Mouse (Mus musculus): ENCODE results near the gene Primpol. TPM values are rescaled to one million over a fixed set of nuclear protein-coding genes. Genes with fewer than 3 reads are reported as not detected.

Gene Primpol
- polyA plus RNA-seq, 1 experiment from 2014 or later = 4.2 TPM

DNA sequence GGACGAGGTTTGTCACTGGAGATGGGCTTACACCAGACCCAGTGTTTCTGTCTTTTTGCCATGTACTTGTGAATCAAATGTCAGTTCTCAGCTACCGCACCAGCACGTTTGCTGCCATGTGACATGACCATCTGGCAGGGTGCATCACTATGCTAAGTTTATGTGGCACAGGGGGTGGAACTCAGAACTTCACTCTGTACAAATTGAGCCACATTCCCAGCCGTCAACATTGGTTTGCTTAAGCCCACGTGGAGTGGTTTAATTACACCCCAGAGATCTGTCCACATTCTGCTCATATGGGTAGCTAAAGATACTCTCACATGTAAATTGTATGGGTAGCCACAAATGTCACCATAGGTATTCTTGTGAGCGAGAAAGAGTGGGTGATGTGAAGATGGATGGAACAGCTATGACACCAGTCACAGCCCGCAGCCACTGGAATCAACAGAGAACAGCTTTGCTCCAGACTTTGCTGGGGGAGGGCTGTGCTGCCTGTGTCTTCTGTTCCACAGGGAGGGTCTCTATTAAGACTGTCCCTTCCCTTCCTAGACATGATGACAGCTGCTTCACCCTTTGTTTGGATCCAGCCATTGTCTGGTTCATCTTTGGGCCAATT lies 50.0 kb downstream of the Primpol start:
- H3K4me3 ChIP-seq (ENCODE audit: low read depth, low read length) = no peak overlapping the region
- H3K27ac ChIP-seq (ENCODE audit: low read depth) = no peak overlapping the region
- no peaks in the 10 kb centered on the region for H3K9me3 ChIP-seq (ENCODE audit: low read length)
- no peaks in the 10 kb centered on the region for H3K4me1 ChIP-seq (ENCODE audit: insufficient read depth)
- DNase-seq = no peak
- H3K27me3 ChIP-seq (ENCODE audit: insufficient read depth, low read length) = no peaks in the 10 kb centered on the region
- no peak for TF ChIP-seq EP300 (IDR thresholded peaks at IDR 0.05; ENCODE audit: low read depth)
- no peak for TF ChIP-seq CTCF (IDR thresholded peaks at IDR 0.05; ENCODE audit: low read depth)
- H3K36me3 ChIP-seq (replicated peaks; ENCODE audit: insufficient read depth, low read length) = peaks cover 27% of the 10 kb centered on the region
- no peak overlapping the region for H3K9ac ChIP-seq (replicated peaks)
- H3K4me2 ChIP-seq (ENCODE audit: low read depth, low read length) = no peak overlapping the region
- ATAC-seq = no peak
- WGBS (ENCODE audit: insufficient replicate concordance) = 86% methylated on average over 7 of the region's 7 CpGs

DNA sequence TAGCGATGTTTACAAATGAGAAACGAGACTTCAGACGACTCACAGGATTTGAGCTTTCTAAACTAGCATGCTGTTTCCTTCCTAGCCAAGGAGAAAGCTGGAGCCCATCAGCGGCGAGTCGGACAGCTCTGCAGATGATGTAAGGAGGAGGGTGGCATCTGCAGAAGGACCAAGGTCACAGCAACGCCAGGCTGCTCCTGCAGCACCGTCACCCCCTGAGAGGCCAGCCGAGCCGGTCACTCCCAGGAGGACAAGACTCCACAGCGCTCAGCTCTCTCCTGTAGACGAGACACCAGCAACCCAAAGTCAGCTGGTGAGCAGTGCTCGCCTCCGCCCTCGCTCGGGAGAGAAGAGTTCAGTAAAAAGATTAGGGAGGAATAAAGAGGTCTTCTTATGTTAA lies 54.7 kb downstream of the Primpol start:
- WGBS (ENCODE audit: insufficient replicate concordance) = 90% methylated on average over 16 of the region's 16 CpGs

DNA sequence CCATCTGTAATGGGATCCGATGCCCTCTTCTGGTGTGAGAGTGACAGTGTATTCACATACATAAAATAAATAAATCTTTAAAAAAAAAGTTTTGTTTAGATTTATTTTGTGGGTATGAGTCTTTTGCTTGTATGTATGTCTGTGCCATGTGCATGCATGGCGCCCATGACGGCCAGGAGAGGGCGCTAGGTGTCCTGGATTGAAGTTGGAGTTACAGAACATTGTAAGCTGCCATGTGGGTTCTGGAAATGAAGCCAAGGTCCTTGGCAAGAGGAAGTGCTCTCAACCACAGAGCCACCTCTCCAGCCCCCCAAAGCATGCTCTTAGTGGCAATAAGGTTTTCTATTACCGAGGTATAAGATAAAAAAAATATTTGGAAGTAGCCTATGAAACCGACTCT lies 57.6 kb downstream of the Primpol start:
- no peaks in the 10 kb centered on the region for H3K9me3 ChIP-seq (ENCODE audit: low read length)
- H3K9ac ChIP-seq (replicated peaks) = no peak overlapping the region
- H3K36me3 ChIP-seq (replicated peaks; ENCODE audit: insufficient read depth, low read length) = peaks cover 37% of the 10 kb centered on the region
- peak; percentile 69 for DNase-seq
- 67% methylated on average over 6 of the region's 6 CpGs for WGBS (ENCODE audit: insufficient replicate concordance)
- no peak overlapping the region for H3K27ac ChIP-seq (ENCODE audit: low read depth)
- TF ChIP-seq EP300 (IDR thresholded peaks at IDR 0.05; ENCODE audit: low read depth) (no peak), CTCF (IDR thresholded peaks at IDR 0.05; ENCODE audit: low read depth) (peak; percentile 73)
- ATAC-seq = peak; percentile 40
- H3K4me1 ChIP-seq (ENCODE audit: insufficient read depth) = no peaks in the 10 kb centered on the region
- no peak overlapping the region for H3K4me2 ChIP-seq (ENCODE audit: low read depth, low read length)
- no peaks in the 10 kb centered on the region for H3K27me3 ChIP-seq (ENCODE audit: insufficient read depth, low read length)
- no peak overlapping the region for H3K4me3 ChIP-seq (ENCODE audit: low read depth, low read length)

More for the DNA sequence above, 54.7 kb downstream of the Primpol start:
- Histone ChIP-seq H3K4me1 (ENCODE audit: insufficient read depth) (no peaks in the 10 kb centered on the region), H3K9me3 (ENCODE audit: low read length) (no peaks in the 10 kb centered on the region), H3K36me3 (replicated peaks; ENCODE audit: insufficient read depth, low read length) (peaks cover 35% of the 10 kb centered on the region), H3K4me3 (ENCODE audit: low read depth, low read length) (no peak overlapping the region), H3K27ac (ENCODE audit: low read depth) (no peak overlapping the region), H3K27me3 (ENCODE audit: insufficient read depth, low read length) (no peaks in the 10 kb centered on the region), H3K4me2 (ENCODE audit: low read depth, low read length) (no peak overlapping the region), H3K9ac (replicated peaks) (no peak overlapping the region)
- ATAC-seq (no peak), DNase-seq (no peak)
- TF ChIP-seq CTCF (IDR thresholded peaks at IDR 0.05; ENCODE audit: low read depth) = no peak
- no peak for TF ChIP-seq EP300 (IDR thresholded peaks at IDR 0.05; ENCODE audit: low read depth)

DNA sequence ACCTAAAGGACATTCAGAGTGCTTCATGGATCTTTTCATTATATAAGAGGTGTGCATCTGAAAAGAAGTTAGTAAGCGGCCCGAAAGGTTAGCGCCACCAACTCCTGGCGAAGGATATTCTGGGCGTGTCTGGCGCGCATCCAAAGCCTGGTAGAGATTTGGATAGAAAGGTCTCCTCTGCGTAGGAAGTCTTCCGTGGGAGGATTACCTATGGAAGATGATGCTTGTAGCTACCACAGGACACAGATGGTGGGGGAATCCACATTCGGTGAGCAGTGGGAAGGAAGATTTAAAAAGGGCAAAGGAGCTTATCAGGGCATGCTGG lies 64.6 kb downstream of the Primpol start:
- TF ChIP-seq EP300 (IDR thresholded peaks at IDR 0.05; ENCODE audit: low read depth) (no peak), CTCF (IDR thresholded peaks at IDR 0.05; ENCODE audit: low read depth) (no peak)
- Histone ChIP-seq H3K9me3 (ENCODE audit: low read length) (no peaks in the 10 kb centered on the region), H3K27me3 (ENCODE audit: insufficient read depth, low read length) (no peaks in the 10 kb centered on the region), H3K4me3 (ENCODE audit: low read depth, low read length) (peak overlapping the region; percentile 73), H3K36me3 (replicated peaks; ENCODE audit: insufficient read depth, low read length) (peaks cover 11% of the 10 kb centered on the region; the same call in 1 of the 2 replicates), H3K27ac (ENCODE audit: low read depth) (peak overlapping the region; percentile 82), H3K4me2 (ENCODE audit: low read depth, low read length) (peak overlapping the region; percentile 80), H3K4me1 (ENCODE audit: insufficient read depth) (peaks cover 9% of the 10 kb centered on the region), H3K9ac (replicated peaks) (peak overlapping the region; percentile 69)
- 2% methylated on average over 10 of the region's 10 CpGs for WGBS (ENCODE audit: insufficient replicate concordance)
- ATAC-seq (no peak), DNase-seq (peak; percentile 76)

DNA sequence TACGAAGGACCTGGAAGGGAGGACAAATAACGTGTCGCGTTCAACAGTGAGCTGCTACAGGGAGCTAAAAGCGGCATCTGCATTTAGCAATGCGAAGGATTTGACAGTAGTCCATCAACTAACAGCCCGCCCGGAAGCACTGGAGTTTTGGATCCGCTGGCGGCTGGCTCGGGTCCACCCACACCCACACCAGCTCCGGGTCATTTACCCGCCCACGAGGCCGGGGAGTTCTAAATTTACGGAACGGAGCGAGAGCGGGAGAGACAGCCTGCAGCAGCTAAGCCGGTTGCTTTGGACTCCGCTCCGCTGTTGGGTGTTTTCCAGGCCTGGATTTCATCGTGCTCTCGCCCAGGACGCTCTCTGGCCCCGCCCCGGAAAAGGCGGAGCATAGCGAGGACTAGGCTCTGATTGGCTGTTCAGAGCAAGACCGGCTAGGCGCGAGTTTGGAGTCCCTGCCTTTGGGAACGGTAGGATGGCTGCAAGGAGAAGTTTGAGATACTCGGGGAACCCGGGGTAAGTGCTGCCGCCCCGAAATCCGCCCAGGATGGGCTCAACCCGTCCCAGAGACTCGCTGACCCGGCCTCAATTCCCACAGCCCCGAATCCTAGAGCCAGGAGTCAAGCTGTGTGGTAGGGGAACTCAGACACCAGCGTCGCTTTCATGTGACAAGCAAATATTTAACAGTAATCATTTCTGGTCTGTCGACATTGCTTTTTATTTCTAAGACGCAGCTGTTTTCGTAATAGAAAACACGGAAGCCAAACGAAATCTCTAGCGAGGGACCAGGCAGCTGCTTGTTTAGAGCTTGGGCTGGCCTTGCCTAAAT lies 65.2 kb downstream of the Primpol start, which contains the start of gene Cenpu:
Cenpu (plus strand) TSS at position 414 of the 826 bp plus-strand sequence.
- TF ChIP-seq EP300 (IDR thresholded peaks at IDR 0.05; ENCODE audit: low read depth) = peak; percentile 86
- TF ChIP-seq CTCF (IDR thresholded peaks at IDR 0.05; ENCODE audit: low read depth) = 0 out of 2 replicates have a peak, but pooled peaks have one; percentile 3
- DNase-seq (peak; percentile 100), ATAC-seq (peak; percentile 92)
- Histone ChIP-seq H3K36me3 (replicated peaks; ENCODE audit: insufficient read depth, low read length) (peaks cover 7% of the 10 kb centered on the region; the same call in 1 of the 2 replicates), H3K4me2 (ENCODE audit: low read depth, low read length) (peak within 1 kb of the TSS; percentile 80), H3K9me3 (ENCODE audit: low read length) (no peaks in the 10 kb centered on the region), H3K27ac (ENCODE audit: low read depth) (peak within 1 kb of the TSS; percentile 88), H3K4me1 (ENCODE audit: insufficient read depth) (peaks cover 12% of the 10 kb centered on the region), H3K4me3 (ENCODE audit: low read depth, low read length) (peak within 1 kb of the TSS; percentile 73), H3K27me3 (ENCODE audit: insufficient read depth, low read length) (no peaks in the 10 kb centered on the region), H3K9ac (replicated peaks) (peak within 1 kb of the TSS; percentile 69)
- under 1% methylated on average over 50 of the region's 50 CpGs for WGBS (ENCODE audit: insufficient replicate concordance)

DNA sequence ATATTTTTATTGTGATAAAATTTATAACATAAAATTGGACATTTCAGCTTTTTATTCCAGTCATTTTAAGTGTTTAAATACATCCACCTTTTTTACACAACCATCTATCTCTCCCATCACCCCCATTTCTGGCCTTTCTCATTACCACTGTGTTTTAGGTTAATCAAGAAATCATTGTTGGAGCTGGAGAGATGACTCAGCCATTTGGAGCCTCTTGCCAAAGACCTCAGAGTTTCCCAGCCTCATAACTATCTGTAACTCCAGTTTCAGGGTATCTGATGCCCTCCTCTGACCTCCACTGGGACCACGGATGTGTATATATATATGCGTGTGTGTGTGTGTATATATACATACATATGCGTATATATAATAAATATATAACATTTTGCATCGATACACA lies 66.0 kb downstream of the Primpol start:
- peak overlapping the region; percentile 71 for H3K4me2 ChIP-seq (ENCODE audit: low read depth, low read length)
- no peak overlapping the region; the same call in 1 of the 2 replicates for H3K9ac ChIP-seq (replicated peaks)
- ATAC-seq (no peak), DNase-seq (no peak)
- TF ChIP-seq CTCF (IDR thresholded peaks at IDR 0.05; ENCODE audit: low read depth) (no peak), EP300 (IDR thresholded peaks at IDR 0.05; ENCODE audit: low read depth) (no peak)
- H3K27me3 ChIP-seq (ENCODE audit: insufficient read depth, low read length) = no peaks in the 10 kb centered on the region
- peaks cover 20% of the 10 kb centered on the region for H3K4me1 ChIP-seq (ENCODE audit: insufficient read depth)
- 37% methylated on average over 4 of the region's 4 CpGs for WGBS (ENCODE audit: insufficient replicate concordance)
- peak overlapping the region; percentile 88 for H3K27ac ChIP-seq (ENCODE audit: low read depth)
- peak overlapping the region; percentile 73 for H3K4me3 ChIP-seq (ENCODE audit: low read depth, low read length)
- no peaks in the 10 kb centered on the region for H3K9me3 ChIP-seq (ENCODE audit: low read length)
- H3K36me3 ChIP-seq (replicated peaks; ENCODE audit: insufficient read depth, low read length) = peaks cover 7% of the 10 kb centered on the region; the same call in 1 of the 2 replicates
